Mouse (Mus musculus): ENCODE measurements at regions not wholly inside any gene's neighbourhood (a gene's known extent, or its start where the extent isn't known, plus 50 kb on each side); places are given as distances from the start of the nearest gene placed in this dataset.

- no peak for ATAC-seq (ENCODE audit: insufficient number of reproducible peaks, insufficient read depth, low FRiP score, low read depth)
- H3K27ac ChIP-seq (replicated peaks in 1 of 2; ENCODE audit: control insufficient read depth in 1 of 2, insufficient read depth in 1 of 2, low read depth in 2 of 2, low read length in 2 of 2), result no peak overlapping the region
- no peak overlapping the region for H3K4me3 ChIP-seq (ENCODE audit: control insufficient read depth in 1 of 2, insufficient read depth in 1 of 2, low read depth in 1 of 2, low read length in 2 of 2)
- no peaks in the 10 kb centered on the region for H3K36me3 ChIP-seq (ENCODE audit: control insufficient read depth, insufficient read depth, low read length)
- no peaks in the 10 kb centered on the region for H3K4me1 ChIP-seq (ENCODE audit: control insufficient read depth in 2 of 2, insufficient read depth in 2 of 2, low read length in 2 of 2)
- H3K27me3 ChIP-seq (ENCODE audit: control insufficient read depth, insufficient read depth, low read length), result no peaks in the 10 kb centered on the region
- H3K4me2 ChIP-seq (ENCODE audit: low read length), result no peak overlapping the region
- H3K9me3 ChIP-seq (ENCODE audit: control insufficient read depth, low read length), result no peaks in the 10 kb centered on the region; the same call in 1 of the 2 replicates
- H3K9ac ChIP-seq (ENCODE audit: low read length), result no peak overlapping the region
- WGBS, result 81% methylated on average over 14 of the region's 14 CpGs
Measured at GRCm38 (mm10) chr3:138668394-138669092, 73.5 kb upstream of the Tspan5 start.

GRCm38 (mm10) chr3:138675881-138676280 is 66.1 kb upstream of the Tspan5 start:
- H3K9me3 ChIP-seq (ENCODE audit: control insufficient read depth, low read length), result no peaks in the 10 kb centered on the region
- no peak overlapping the region for H3K9ac ChIP-seq (ENCODE audit: low read length)
- WGBS, result 73% methylated on average over 2 of the region's 2 CpGs
- H3K27me3 ChIP-seq (ENCODE audit: control insufficient read depth, insufficient read depth, low read length), result no peaks in the 10 kb centered on the region
- no peak overlapping the region for H3K4me2 ChIP-seq (ENCODE audit: low read length)
- H3K36me3 ChIP-seq (ENCODE audit: control insufficient read depth, insufficient read depth, low read length), result no peaks in the 10 kb centered on the region
- H3K4me3 ChIP-seq (ENCODE audit: control insufficient read depth in 1 of 2, insufficient read depth in 1 of 2, low read depth in 1 of 2, low read length in 2 of 2), result no peak overlapping the region
- no peak for ATAC-seq (ENCODE audit: insufficient number of reproducible peaks, insufficient read depth, low FRiP score, low read depth)
- no peak overlapping the region for H3K27ac ChIP-seq (replicated peaks in 1 of 2; ENCODE audit: control insufficient read depth in 1 of 2, insufficient read depth in 1 of 2, low read depth in 2 of 2, low read length in 2 of 2)
- H3K4me1 ChIP-seq (ENCODE audit: control insufficient read depth in 2 of 2, insufficient read depth in 2 of 2, low read length in 2 of 2), result no peaks in the 10 kb centered on the region

GRCm38 (mm10) chr3:138678351-138678750 is 63.6 kb upstream of the Tspan5 start:
- no peaks in the 10 kb centered on the region for H3K4me1 ChIP-seq (ENCODE audit: control insufficient read depth in 2 of 2, insufficient read depth in 2 of 2, low read length in 2 of 2)
- no peaks in the 10 kb centered on the region for H3K36me3 ChIP-seq (ENCODE audit: control insufficient read depth, insufficient read depth, low read length)
- H3K9ac ChIP-seq (ENCODE audit: low read length), result no peak overlapping the region
- no peaks in the 10 kb centered on the region for H3K9me3 ChIP-seq (ENCODE audit: control insufficient read depth, low read length)
- no peak overlapping the region for H3K4me2 ChIP-seq (ENCODE audit: low read length)
- WGBS, result 52% methylated on average over 4 of the region's 4 CpGs
- no peaks in the 10 kb centered on the region for H3K27me3 ChIP-seq (ENCODE audit: control insufficient read depth, insufficient read depth, low read length)
- no peak overlapping the region for H3K27ac ChIP-seq (replicated peaks in 1 of 2; ENCODE audit: control insufficient read depth in 1 of 2, insufficient read depth in 1 of 2, low read depth in 2 of 2, low read length in 2 of 2)
- no peak overlapping the region for H3K4me3 ChIP-seq (ENCODE audit: control insufficient read depth in 1 of 2, insufficient read depth in 1 of 2, low read depth in 1 of 2, low read length in 2 of 2)
- ATAC-seq (ENCODE audit: insufficient number of reproducible peaks, insufficient read depth, low FRiP score, low read depth), result no peak

GRCm38 (mm10) chr3:138686636-138687230 is 55.3 kb upstream of the Tspan5 start:
- Histone ChIP-seq H3K9me3 (ENCODE audit: control insufficient read depth, low read length) (no peaks in the 10 kb centered on the region), H3K36me3 (ENCODE audit: control insufficient read depth, insufficient read depth, low read length) (no peaks in the 10 kb centered on the region), H3K4me2 (ENCODE audit: low read length) (no peak overlapping the region), H3K4me3 (ENCODE audit: control insufficient read depth in 1 of 2, insufficient read depth in 1 of 2, low read depth in 1 of 2, low read length in 2 of 2) (no peak overlapping the region), H3K27me3 (ENCODE audit: control insufficient read depth, insufficient read depth, low read length) (no peaks in the 10 kb centered on the region), H3K4me1 (ENCODE audit: control insufficient read depth in 2 of 2, insufficient read depth in 2 of 2, low read length in 2 of 2) (no peaks in the 10 kb centered on the region), H3K27ac (replicated peaks in 1 of 2; ENCODE audit: control insufficient read depth in 1 of 2, insufficient read depth in 1 of 2, low read depth in 2 of 2, low read length in 2 of 2) (no peak overlapping the region), H3K9ac (ENCODE audit: low read length) (no peak overlapping the region)
- 27% methylated on average over 11 of the region's 11 CpGs for WGBS
- no peak for ATAC-seq (ENCODE audit: insufficient number of reproducible peaks, insufficient read depth, low FRiP score, low read depth)

GRCm38 (mm10) chr3:138688606-138689005 is 53.4 kb upstream of the Tspan5 start:
- Histone ChIP-seq H3K4me3 (ENCODE audit: control insufficient read depth in 1 of 2, insufficient read depth in 1 of 2, low read depth in 1 of 2, low read length in 2 of 2) (no peak overlapping the region), H3K4me2 (ENCODE audit: low read length) (no peak overlapping the region), H3K36me3 (ENCODE audit: control insufficient read depth, insufficient read depth, low read length) (no peaks in the 10 kb centered on the region), H3K27ac (replicated peaks in 1 of 2; ENCODE audit: control insufficient read depth in 1 of 2, insufficient read depth in 1 of 2, low read depth in 2 of 2, low read length in 2 of 2) (no peak overlapping the region), H3K4me1 (ENCODE audit: control insufficient read depth in 2 of 2, insufficient read depth in 2 of 2, low read length in 2 of 2) (no peaks in the 10 kb centered on the region), H3K9me3 (ENCODE audit: control insufficient read depth, low read length) (no peaks in the 10 kb centered on the region), H3K9ac (ENCODE audit: low read length) (no peak overlapping the region), H3K27me3 (ENCODE audit: control insufficient read depth, insufficient read depth, low read length) (no peaks in the 10 kb centered on the region)
- ATAC-seq (ENCODE audit: insufficient number of reproducible peaks, insufficient read depth, low FRiP score, low read depth), result no peak
- WGBS, result 92% methylated on average over 5 of the region's 5 CpGs

All from heart, embryonic 14.5 days (tissue).